Mouse (Mus musculus) gastrocnemius, postnatal 10 days (tissue): ENCODE measurements around the gene Olfr56. TPM values are rescaled to one million over a fixed set of nuclear protein-coding genes. Genes with fewer than 3 reads are reported as not detected.
"Not testable (repeated sequence)": the region's sequence is repeated elsewhere in the genome, so short reads cannot be mapped to it uniquely, and the experiment has no call there.

Experiments used
- DNase-seq: peaks from one replicate; pipeline ENCODE4 v3.0.0; 2021; ENCODE audit warnings: mixed read lengths
- total RNA-seq, 2 experiments: library from RNA; stranded (reverse); gene quantifications; 2 replicates each; pipeline ENCODE4 v1.2.3; 2021

Olfr56 gene
- total RNA-seq, 2 experiments from 2014 or later: 0.12 to 0.16 TPM

- DNase-seq: no peak
Observed at GRCm38 (mm10) chr11:49175345-49175744, 196.7 kb downstream of the Olfr56 start.

GRCm38 (mm10) chr11:49176047-49176779 lies 197.5 kb downstream of the Olfr56 start:
- not testable (repeated sequence) for DNase-seq

GRCm38 (mm10) chr11:49183172-49183571 lies 204.5 kb downstream of the Olfr56 start:
- no peak for DNase-seq

Other genes starting within 250 kb of the Olfr56 start
- 100 to 1,000 TPM; 536 to 557 TPM for gene Rack1, start 178.6 kb upstream of the Olfr56 start, total RNA-seq
- gene Trim41, start 161.5 kb upstream of the Olfr56 start, total RNA-seq: 10 to 100 TPM; 22.2 to 22.8 TPM
- gene Trim7, start 152.7 kb upstream of the Olfr56 start, total RNA-seq: 100 to 1,000 TPM; 107 to 110 TPM
- 1 to 10 TPM; 1.8 to 3.6 TPM for gene Gm12184, start 152.2 kb upstream of the Olfr56 start, total RNA-seq
- 1 to 10 TPM; 5.9 to 7.0 TPM for gene Irgm1, start 107.2 kb upstream of the Olfr56 start, total RNA-seq
- under 1 TPM; 0.49 to 0.52 TPM for gene Gm5431, start 76.7 kb upstream of the Olfr56 start, total RNA-seq
- gene Psme2b, start 32.7 kb upstream of the Olfr56 start, total RNA-seq: 1 to 10 TPM; 1.2 to 1.5 TPM
- 1 to 10 TPM in 1 of 2 experiments, under 1 TPM in 1; 0.59 to 1.0 TPM for gene 9930111J21Rik1, start 509 bp downstream of the Olfr56 start, total RNA-seq
- under 1 TPM; 0.19 to 0.34 TPM for gene Gm12185, start 13.3 kb downstream of the Olfr56 start, total RNA-seq
- gene Tgtp1, start 15.3 kb downstream of the Olfr56 start, total RNA-seq: under 1 TPM in 1 of 2 experiments, not detected in 1; 0.09 TPM
- 1 to 10 TPM in 1 of 2 experiments, under 1 TPM in 1; 0.87 to 1.9 TPM for gene 9930111J21Rik2, start 72.4 kb downstream of the Olfr56 start, total RNA-seq
- not detected for gene Tgtp2, start 85.3 kb downstream of the Olfr56 start, total RNA-seq
- gene Ifi47, start 97.7 kb downstream of the Olfr56 start, total RNA-seq: 1 to 10 TPM in 1 of 2 experiments, under 1 TPM in 1; 0.77 to 1.9 TPM
- gene Olfr1396, start 136.0 kb downstream of the Olfr56 start, total RNA-seq: not detected
- not detected for gene Olfr1395, start 163.4 kb downstream of the Olfr56 start, total RNA-seq
- not detected for gene Olfr1394, start 175.5 kb downstream of the Olfr56 start, total RNA-seq
- gene Btnl9, start 208.3 kb downstream of the Olfr56 start, total RNA-seq: 1 to 10 TPM; 5.9 to 7.7 TPM
- gene Zfp62, start 224.4 kb downstream of the Olfr56 start, total RNA-seq: 10 to 100 TPM; 20.8 to 27.5 TPM